Mouse (Mus musculus) stomach, postnatal 0 days (tissue): ENCODE results near the gene Zcchc14. TPM values are rescaled to one million over a fixed set of nuclear protein-coding genes. Genes with fewer than 3 reads are reported as not detected.

Source experiments
- ATAC-seq: fragments of 200-750 bp; cut with Nextera tagmentation; 2 replicates; pipeline ENCODE4 v1.8.0; 2017; ENCODE audit not compliant: low FRiP score, low TSS enrichment
- DNase-seq: peaks from one replicate; pipeline ENCODE4 v3.0.0-alpha.2; 2016; ENCODE audit warnings: low spot score
- H3K27ac ChIP-seq: fragments of 300-500 bp; sonication (generic); replicated peaks from 2 replicates; pipeline ENCODE4 v1.5.1; 2014; ENCODE audit warnings: mild to moderate bottlenecking, control low read depth
- H3K27me3 ChIP-seq: fragments of 300-500 bp; sonication (generic); 2 replicates; pipeline ENCODE4 v1.6.1; 2014; ENCODE audit warnings: low read length; ENCODE audit not compliant: control insufficient read depth, insufficient read depth
- H3K36me3 ChIP-seq: fragments of 300-500 bp; sonication (generic); 2 replicates; pipeline ENCODE4 v1.6.1; 2014; ENCODE audit warnings: low read length, mixed read lengths; ENCODE audit not compliant: control insufficient read depth, insufficient read depth
- H3K4me1 ChIP-seq: fragments of 300-500 bp; sonication (generic); replicated peaks from 2 replicates; pipeline ENCODE4 v1.6.1; 2014; ENCODE audit warnings: antibody characterized with exemption; ENCODE audit not compliant: control insufficient read depth, insufficient read depth
- H3K4me2 ChIP-seq: fragments of 300-500 bp; sonication (generic); replicated peaks from 2 replicates; pipeline ENCODE4 v1.6.1; 2014; ENCODE audit warnings: low read depth, mild to moderate bottlenecking, control low read depth, moderate library complexity
- H3K4me3 ChIP-seq: fragments of 300-500 bp; sonication (generic); 2 replicates; pipeline ENCODE4 v1.5.1; 2014; ENCODE audit warnings: low read depth, low read length, control low read depth
- H3K9ac ChIP-seq: fragments of 300-500 bp; sonication (generic); 2 replicates; pipeline ENCODE4 v1.6.1; 2014; ENCODE audit warnings: mild to moderate bottlenecking, low read length, control low read depth, mixed read lengths
- H3K9me3 ChIP-seq: fragments of 300-500 bp; sonication (generic); 2 replicates; pipeline ENCODE4 v1.6.1; 2016; ENCODE audit warnings: low read length; ENCODE audit not compliant: control insufficient read depth
- CTCF ChIP-seq: IDR thresholded peaks from 2 replicates; pipeline ENCODE4 v1.5.1; 2016; ENCODE audit warnings: antibody characterized with exemption, low read depth, mild to moderate bottlenecking, moderate library complexity
- EP300 ChIP-seq: optimal IDR thresholded peaks from 2 replicates; pipeline ENCODE3; 2016; ENCODE audit warnings: antibody characterized with exemption
- WGBS: fragments of 180-500 bp; shearing (Covaris S2); extraction: QIAGEN DNeasy Blood & Tissue Kit; methylation state at CpG from one replicate; pipeline ENCODE4 v1.1.7; 2014; 5-methylcytosine and 5-hydroxymethylcytosine counted together
- polyA plus RNA-seq: library from polyadenylated mRNA; unstranded; fragments of >200 nt; fragmentation: Nextera tagmentation; extraction: Ambion mirVana; gene quantifications from 2 replicates; pipeline ENCODE4 v1.2.1, GENCODE M21; 2015

Gene Zcchc14
- polyA plus RNA-seq, 1 experiment from 2014 or later, result 4.5 TPM

DNA sequence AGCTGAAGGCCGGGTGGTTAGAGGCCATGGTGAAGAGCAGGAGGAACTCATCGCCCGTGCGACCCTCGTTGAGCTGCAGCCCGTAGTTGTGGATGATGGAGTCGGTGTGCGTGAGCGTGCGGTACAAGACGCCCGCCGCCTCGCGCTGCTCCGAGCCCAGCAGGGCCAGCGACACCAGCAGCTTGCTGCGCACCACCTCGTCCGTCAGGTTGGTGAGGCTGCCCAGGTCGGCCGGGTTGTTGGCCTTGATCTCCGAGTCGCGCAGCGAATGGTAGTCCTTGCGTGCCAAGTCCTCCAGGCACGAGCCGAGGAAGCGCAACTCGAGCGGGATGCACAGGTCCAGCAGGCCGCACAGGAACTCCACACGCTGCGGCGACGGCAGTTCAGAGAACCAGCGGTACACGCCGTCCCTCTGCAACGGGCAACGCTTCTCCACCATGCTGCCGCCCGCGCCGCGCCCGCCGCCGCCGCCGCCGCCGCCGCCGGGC is 783 bp downstream of the Zcchc14 start:
- H3K4me1 ChIP-seq, result peaks cover 8% of the 10 kb centered on the region

DNA sequence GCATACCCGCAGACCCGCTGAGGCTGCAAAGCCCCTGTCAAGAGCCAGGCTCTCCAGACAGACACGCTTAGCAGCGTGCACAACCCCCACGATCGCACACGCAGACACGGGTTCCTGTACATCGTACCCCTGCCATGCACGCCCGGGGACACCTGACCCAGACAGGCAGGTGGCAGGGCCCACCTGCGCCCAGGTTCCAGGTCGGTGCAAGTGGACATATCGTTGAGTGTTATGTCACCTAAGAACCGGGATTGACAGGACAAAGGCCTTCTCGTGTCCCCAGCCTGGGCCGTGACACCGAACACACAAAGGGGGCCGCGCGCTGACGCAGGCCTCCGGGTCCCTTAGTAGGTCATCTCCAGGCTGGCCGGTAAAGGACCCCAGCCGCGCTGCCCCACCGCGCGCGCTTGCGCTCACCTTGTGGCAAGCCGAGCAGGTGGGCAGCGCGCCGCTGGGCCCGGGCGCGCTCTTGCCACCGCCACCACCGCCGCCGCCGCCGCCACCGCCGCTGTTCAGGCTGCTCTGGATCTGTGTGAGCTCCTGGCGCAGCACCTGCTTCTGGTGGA is 1.3 kb downstream of the Zcchc14 start:
- Histone ChIP-seq H3K27me3 (no peaks in the 10 kb centered on the region), H3K9ac (peak overlapping the region; percentile 71), H3K4me3 (peak overlapping the region; percentile 65), H3K4me1 (peaks cover 8% of the 10 kb centered on the region), H3K9me3 (no peaks in the 10 kb centered on the region), H3K4me2 (peak overlapping the region; percentile 98), H3K27ac (no peak overlapping the region; the same call in 1 of the 2 replicates), H3K36me3 (no peaks in the 10 kb centered on the region)
- DNase-seq (no peak), ATAC-seq (no peak)
- WGBS, result 12% methylated on average over 42 of the region's 47 CpGs
- no peak for TF ChIP-seq EP300
- no peak for TF ChIP-seq CTCF

More for the DNA sequence above, 783 bp downstream of the Zcchc14 start:
- H3K27me3 ChIP-seq, result no peaks in the 10 kb centered on the region
- ATAC-seq (no peak), DNase-seq (peak; percentile 61)
- peak overlapping the region; percentile 65 for H3K4me3 ChIP-seq
- WGBS, result under 1% methylated on average over 37 of the region's 56 CpGs
- no peaks in the 10 kb centered on the region for H3K36me3 ChIP-seq
- peak overlapping the region; percentile 71 for H3K9ac ChIP-seq
- no peaks in the 10 kb centered on the region for H3K9me3 ChIP-seq
- H3K4me2 ChIP-seq, result peak overlapping the region; percentile 98
- H3K27ac ChIP-seq, result no peak overlapping the region; the same call in 1 of the 2 replicates
- TF ChIP-seq CTCF (no peak), EP300 (no peak)

DNA sequence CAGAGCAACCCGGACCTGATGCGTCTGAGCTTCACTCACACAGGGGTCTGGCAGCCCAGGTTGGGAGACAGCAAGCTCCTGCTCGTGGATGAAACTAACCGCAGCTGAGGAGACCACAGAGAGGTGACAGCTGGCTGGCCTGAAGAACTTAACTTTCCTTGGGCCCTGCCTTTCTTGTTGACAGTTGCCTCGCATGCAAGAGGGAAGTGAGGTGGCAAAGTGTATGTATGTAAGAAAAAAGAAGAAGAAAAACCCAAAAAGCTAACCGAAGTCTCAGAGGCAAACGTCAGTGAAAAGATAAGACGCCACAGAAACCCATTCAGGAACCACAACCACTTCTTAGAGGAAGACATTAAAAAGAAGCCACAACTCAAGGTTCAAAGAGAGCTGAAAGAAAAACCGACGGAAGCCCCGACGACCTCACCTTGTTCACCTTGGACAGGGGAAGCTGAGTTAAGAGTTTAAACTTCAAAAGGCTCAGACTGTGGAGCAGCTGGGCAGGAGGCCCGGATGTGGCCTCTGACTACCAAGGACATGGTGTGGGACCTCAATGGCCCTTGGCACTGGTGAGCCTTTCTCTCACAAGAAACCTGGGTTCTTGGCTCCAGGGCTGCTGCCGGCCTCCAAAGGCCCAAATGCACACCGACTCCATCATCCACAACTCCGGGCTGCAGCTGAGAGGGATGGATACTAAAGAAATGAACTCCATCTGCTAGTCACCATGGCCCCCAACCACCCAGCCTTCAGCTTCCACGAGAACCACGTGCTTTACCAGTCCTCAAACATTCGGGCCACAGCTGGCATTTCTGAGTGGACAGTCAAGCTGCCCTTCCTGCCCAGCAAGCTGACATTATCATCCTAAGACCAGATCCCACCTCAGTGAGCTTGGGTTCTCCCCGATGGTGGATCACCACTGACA is 2.1 kb downstream of the Zcchc14 start:
- no peak for DNase-seq
- TF ChIP-seq EP300 (no peak), CTCF (no peak)
- H3K9ac ChIP-seq, result peak overlapping the region; percentile 71

DNA sequence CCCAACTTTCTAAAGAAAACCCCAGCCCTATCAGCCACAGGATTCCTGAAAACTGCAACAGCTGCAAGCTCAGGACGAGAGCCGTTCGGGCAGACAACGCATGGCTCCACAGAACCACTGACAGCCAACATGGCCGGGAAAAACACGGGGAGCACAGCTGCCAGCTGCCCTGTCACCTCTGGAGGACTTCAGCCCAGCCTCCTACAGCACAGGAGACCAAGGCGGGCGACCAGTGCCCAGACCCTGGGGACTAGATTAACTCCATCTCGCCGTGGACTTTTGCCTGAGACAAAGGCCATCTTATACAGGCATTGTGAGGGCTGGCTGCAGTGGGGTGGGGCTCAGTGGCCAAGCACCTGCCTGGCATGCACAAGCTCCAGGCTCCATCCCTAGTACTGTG is 2.8 kb downstream of the Zcchc14 start:
- Histone ChIP-seq H3K27ac (no peak overlapping the region), H3K4me1 (peaks cover 8% of the 10 kb centered on the region), H3K36me3 (no peaks in the 10 kb centered on the region), H3K4me2 (peak overlapping the region; percentile 98; the same call in 1 of the 2 replicates), H3K4me3 (0 out of 2 replicates have a peak overlapping the region, but pooled peaks have one; percentile 12), H3K27me3 (no peaks in the 10 kb centered on the region), H3K9ac (peak overlapping the region; percentile 31; the same call in 1 of the 2 replicates), H3K9me3 (no peaks in the 10 kb centered on the region)
- DNase-seq (no peak), ATAC-seq (no peak)
- 59% methylated on average over 10 of the region's 10 CpGs for WGBS
- no peak for TF ChIP-seq EP300
- no peak for TF ChIP-seq CTCF

More for the DNA sequence above, 2.1 kb downstream of the Zcchc14 start:
- Histone ChIP-seq H3K36me3 (no peaks in the 10 kb centered on the region), H3K27me3 (no peaks in the 10 kb centered on the region), H3K4me2 (peak overlapping the region; percentile 98), H3K4me3 (peak overlapping the region; percentile 65), H3K9me3 (no peaks in the 10 kb centered on the region), H3K4me1 (peaks cover 8% of the 10 kb centered on the region), H3K27ac (no peak overlapping the region)
- no peak for ATAC-seq
- 54% methylated on average over 20 of the region's 20 CpGs for whole genome bisulfite sequencing

DNA sequence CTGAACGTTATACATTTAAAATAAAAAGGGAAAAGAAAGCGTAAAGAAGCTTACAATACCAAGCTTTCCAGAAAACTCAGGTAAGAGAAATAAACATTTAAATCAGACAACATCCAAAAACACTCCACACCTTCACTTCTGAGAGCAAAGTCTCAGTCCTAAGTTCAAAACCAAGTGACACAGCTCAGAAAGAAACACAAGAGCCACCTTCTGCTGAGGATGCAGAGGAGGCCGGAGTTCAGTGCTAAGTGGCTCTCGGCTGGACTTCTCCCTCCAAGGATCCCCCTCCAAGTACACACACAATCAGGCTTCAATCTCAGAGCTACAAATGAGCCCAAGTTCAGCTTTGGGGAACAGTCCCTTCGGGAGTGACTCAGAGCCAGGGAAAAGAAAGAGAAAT is 3.3 kb downstream of the Zcchc14 start:
- Histone ChIP-seq H3K4me3 (no peak overlapping the region), H3K9me3 (no peaks in the 10 kb centered on the region), H3K27me3 (no peaks in the 10 kb centered on the region), H3K36me3 (no peaks in the 10 kb centered on the region), H3K27ac (no peak overlapping the region), H3K4me2 (0 out of 2 replicates have a peak overlapping the region, but pooled peaks have one; percentile 98), H3K9ac (no peak overlapping the region), H3K4me1 (peaks cover 8% of the 10 kb centered on the region)
- TF ChIP-seq CTCF (no peak), EP300 (no peak)
- DNase-seq (no peak), ATAC-seq (no peak)
- WGBS, result 65% methylated on average over 5 of the region's 5 CpGs
